Mouse (Mus musculus) stomach, embryonic 15.5 days (tissue): ENCODE results near the gene Egf. TPM values are rescaled to one million over a fixed set of nuclear protein-coding genes. Genes with fewer than 3 reads are reported as not detected.
A peak's percentile ranks its signal among the peaks of the same experiment; 100 is the strongest.

Experiments used
- ATAC-seq: fragments of 200-750 bp; cut with Nextera tagmentation; 2 replicates; pipeline ENCODE4 v1.8.0; 2017; ENCODE audit warnings: low read depth, moderate number of reproducible peaks, moderate TSS enrichment; ENCODE audit not compliant: insufficient read depth, low FRiP score
- H3K27ac ChIP-seq: fragments of 300-500 bp; sonication (generic); 2 replicates; pipeline ENCODE4 v1.5.1; 2015; ENCODE audit warnings: mild to moderate bottlenecking, inconsistent platforms
- H3K27me3 ChIP-seq: fragments of 300-500 bp; sonication (generic); replicated peaks from 2 replicates; pipeline ENCODE4 v1.6.1; 2015; ENCODE audit warnings: inconsistent platforms
- H3K36me3 ChIP-seq: fragments of 300-500 bp; sonication (generic); 2 replicates; pipeline ENCODE4 v1.6.1; 2015; ENCODE audit warnings: inconsistent platforms
- H3K4me1 ChIP-seq: fragments of 300-500 bp; sonication (generic); 2 replicates; pipeline ENCODE4 v1.6.1; 2015; ENCODE audit warnings: inconsistent platforms
- H3K4me2 ChIP-seq: fragments of 300-500 bp; sonication (generic); 2 replicates; pipeline ENCODE4 v1.6.1; 2015; ENCODE audit warnings: mild to moderate bottlenecking, inconsistent platforms
- H3K4me3 ChIP-seq: fragments of 300-500 bp; sonication (generic); replicated peaks from 2 replicates; pipeline ENCODE4 v1.5.1; 2015; ENCODE audit warnings: inconsistent platforms
- H3K9ac ChIP-seq: fragments of 300-500 bp; sonication (generic); 2 replicates; pipeline ENCODE4 v1.6.1; 2015; ENCODE audit warnings: inconsistent platforms
- H3K9me3 ChIP-seq: fragments of 300-500 bp; sonication (generic); 2 replicates; pipeline ENCODE4 v1.6.1; 2016; ENCODE audit warnings: inconsistent platforms
- WGBS: fragments of 180-500 bp; shearing (Covaris S2); methylation state at CpG from one replicate; pipeline ENCODE4 v1.1.7; 2015; 5-methylcytosine and 5-hydroxymethylcytosine counted together
- polyA plus RNA-seq: library from polyadenylated mRNA; unstranded; fragments of >200 nt; fragmentation: Nextera tagmentation; extraction: Ambion mirVana; gene quantifications from 2 replicates; pipeline ENCODE4 v1.2.1, GENCODE M21; 2015

Gene Egf
- polyA plus RNA-seq, 1 experiment from 2014 or later, result 1.8 TPM

- H3K27ac ChIP-seq, result no peak overlapping the region
- no peaks in the 10 kb centered on the region for H3K27me3 ChIP-seq
- no peaks in the 10 kb centered on the region for H3K9me3 ChIP-seq
- no peak for ATAC-seq
- no peaks in the 10 kb centered on the region for H3K36me3 ChIP-seq
- H3K9ac ChIP-seq, result no peak overlapping the region
- WGBS, result 71% methylated on average over 8 of the region's 8 CpGs
- no peaks in the 10 kb centered on the region for H3K4me1 ChIP-seq
- H3K4me2 ChIP-seq, result no peak overlapping the region
- no peak overlapping the region for H3K4me3 ChIP-seq
Observed at GRCm38 (mm10) chr3:129698882-129699281, 56.2 kb downstream of the Egf start.

DNA sequence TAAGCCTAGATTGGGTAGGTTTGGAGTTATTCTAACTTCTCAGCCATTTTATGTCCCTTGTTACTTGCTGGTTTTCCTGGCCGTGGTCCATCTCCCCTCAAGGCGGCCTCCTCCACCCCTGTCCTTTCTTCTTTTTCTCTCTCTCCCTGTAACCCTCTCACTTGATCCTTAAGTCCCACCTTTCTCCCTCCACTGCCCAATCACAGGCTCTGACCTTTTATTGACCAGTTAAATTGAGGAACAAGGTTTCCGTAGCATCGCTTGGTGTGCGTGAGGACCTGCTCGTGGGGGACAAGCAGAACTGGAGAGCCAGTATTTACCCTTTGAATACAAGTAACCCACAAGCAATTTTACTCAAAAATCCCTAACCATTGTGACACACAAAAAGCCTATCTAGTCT is 56.8 kb downstream of the Egf start:
- Histone ChIP-seq H3K27me3 (no peaks in the 10 kb centered on the region), H3K4me3 (no peak overlapping the region), H3K36me3 (no peaks in the 10 kb centered on the region), H3K27ac (no peak overlapping the region), H3K4me1 (no peaks in the 10 kb centered on the region), H3K4me2 (no peak overlapping the region), H3K9me3 (no peaks in the 10 kb centered on the region), H3K9ac (no peak overlapping the region)
- 77% methylated on average over 6 of the region's 6 CpGs for WGBS
- no peak for ATAC-seq

DNA sequence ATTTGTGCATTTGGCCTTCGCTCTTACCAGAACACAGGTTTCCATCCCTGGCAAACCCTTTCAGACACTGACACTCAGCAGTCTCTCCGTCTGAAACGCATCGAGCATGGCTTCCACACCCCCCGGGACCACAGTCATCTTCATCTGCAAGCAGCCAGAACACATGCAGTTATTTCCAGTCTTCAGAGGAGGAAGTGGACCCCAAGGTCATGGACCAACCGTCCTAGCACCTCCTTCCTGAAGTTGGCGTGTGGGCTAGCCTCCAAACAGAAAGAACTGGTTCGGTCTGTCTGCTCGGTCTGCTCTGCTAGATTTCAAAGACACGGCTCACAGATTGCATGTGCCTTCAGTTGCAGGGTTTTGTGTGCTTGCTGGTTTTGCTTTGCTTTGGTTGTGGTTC is 57.4 kb downstream of the Egf start:
- Histone ChIP-seq H3K36me3 (no peaks in the 10 kb centered on the region), H3K4me1 (no peaks in the 10 kb centered on the region), H3K27ac (no peak overlapping the region), H3K9ac (no peak overlapping the region), H3K4me3 (no peak overlapping the region), H3K4me2 (no peak overlapping the region), H3K9me3 (no peaks in the 10 kb centered on the region), H3K27me3 (no peaks in the 10 kb centered on the region)
- ATAC-seq, result no peak
- 82% methylated on average over 10 of the region's 10 CpGs for WGBS

DNA sequence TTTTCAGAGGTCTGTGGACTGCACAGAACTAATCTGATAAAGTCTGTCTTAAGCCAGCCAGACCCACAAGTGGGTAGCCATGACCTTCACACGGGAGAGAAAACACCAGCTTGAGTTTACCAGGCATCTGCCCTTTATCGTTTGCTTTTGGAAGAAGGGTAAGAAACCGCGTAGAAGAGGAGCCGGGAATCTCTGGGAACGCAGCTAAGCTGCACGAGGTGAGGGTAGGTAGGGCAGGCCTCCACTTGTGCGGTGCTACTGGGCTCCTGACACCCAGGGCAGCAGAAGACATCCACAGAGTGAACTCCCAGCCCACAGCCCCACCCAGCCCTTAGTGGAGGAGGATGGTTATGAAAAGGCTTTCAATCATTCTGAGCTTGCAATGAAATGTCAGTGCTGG is 59.2 kb downstream of the Egf start:
- H3K4me1 ChIP-seq, result no peaks in the 10 kb centered on the region
- H3K4me2 ChIP-seq, result no peak overlapping the region
- H3K27me3 ChIP-seq, result no peaks in the 10 kb centered on the region
- H3K4me3 ChIP-seq, result no peak overlapping the region
- no peaks in the 10 kb centered on the region for H3K9me3 ChIP-seq
- WGBS, result 71% methylated on average over 8 of the region's 8 CpGs
- H3K9ac ChIP-seq, result no peak overlapping the region
- H3K27ac ChIP-seq, result no peak overlapping the region
- H3K36me3 ChIP-seq, result no peaks in the 10 kb centered on the region
- ATAC-seq, result no peak

DNA sequence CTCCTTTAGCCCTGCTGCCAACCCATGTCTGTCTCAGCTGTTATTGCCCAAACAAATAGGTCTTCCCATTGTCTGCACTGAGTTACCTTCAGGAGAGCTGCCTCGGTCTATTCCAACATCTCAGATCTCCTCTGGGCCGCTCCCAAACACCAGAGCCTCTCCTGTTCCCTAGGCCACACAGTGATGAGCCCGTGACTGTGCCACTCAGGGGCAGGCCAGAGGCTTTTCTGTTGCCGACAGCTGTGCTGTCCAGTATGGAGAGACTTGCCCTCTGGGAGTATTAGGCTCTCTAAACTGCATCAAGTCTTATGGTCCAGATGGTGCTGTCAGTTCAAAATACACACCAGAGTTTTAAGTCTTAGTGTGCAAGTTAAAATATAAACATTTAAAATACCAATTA is 61.5 kb downstream of the Egf start:
- Histone ChIP-seq H3K27ac (no peak overlapping the region), H3K36me3 (no peaks in the 10 kb centered on the region), H3K4me2 (no peak overlapping the region), H3K9ac (no peak overlapping the region), H3K4me3 (no peak overlapping the region), H3K27me3 (no peaks in the 10 kb centered on the region), H3K4me1 (no peaks in the 10 kb centered on the region), H3K9me3 (no peaks in the 10 kb centered on the region)
- WGBS, result 78% methylated on average over 4 of the region's 4 CpGs
- ATAC-seq, result no peak

DNA sequence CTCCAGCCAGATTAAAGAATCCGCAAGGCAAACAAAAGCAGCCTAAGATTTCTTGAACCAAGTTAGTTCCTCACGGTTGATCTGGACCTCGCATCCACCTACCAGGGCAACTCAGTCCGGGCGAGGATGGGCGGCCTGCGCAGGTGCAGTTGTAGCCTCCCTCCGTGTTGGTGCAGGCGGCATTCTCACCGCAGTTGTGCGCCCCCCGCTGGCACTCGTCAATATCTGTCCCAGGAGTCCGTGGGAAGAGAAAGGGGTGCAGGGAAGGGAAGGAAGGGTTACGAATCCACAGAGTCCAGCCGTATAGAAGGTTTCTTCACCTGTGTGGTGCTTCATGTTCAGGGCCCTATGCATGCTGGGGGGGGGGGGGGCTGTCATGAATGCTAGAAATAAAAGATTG is 62.3 kb downstream of the Egf start:
- Histone ChIP-seq H3K4me3 (no peak overlapping the region), H3K36me3 (no peaks in the 10 kb centered on the region), H3K9ac (no peak overlapping the region), H3K4me1 (no peaks in the 10 kb centered on the region), H3K27ac (no peak overlapping the region), H3K9me3 (no peaks in the 10 kb centered on the region), H3K27me3 (no peaks in the 10 kb centered on the region), H3K4me2 (no peak overlapping the region)
- no peak for ATAC-seq
- WGBS, result 62% methylated on average over 16 of the region's 16 CpGs

DNA sequence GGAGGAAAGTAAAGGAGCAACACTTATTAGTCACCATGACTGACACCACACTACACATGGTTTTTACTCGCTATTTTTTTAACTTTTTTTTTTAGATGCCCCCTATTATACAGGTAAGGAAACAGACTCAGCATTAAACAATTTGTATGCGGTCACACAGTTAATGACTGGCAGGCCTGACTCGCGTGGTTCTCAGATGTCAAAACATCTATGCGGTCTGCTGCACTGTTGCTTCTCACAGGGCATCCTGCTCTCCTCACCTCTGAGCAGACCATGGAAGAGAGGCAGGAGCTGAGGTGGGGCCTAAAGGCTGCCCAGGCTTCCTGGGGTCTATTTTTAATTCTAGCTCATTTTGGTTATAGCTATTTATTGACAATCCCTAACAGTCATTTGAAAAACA is 67.7 kb downstream of the Egf start:
- H3K27me3 ChIP-seq, result no peaks in the 10 kb centered on the region
- no peak overlapping the region for H3K27ac ChIP-seq
- WGBS, result 72% methylated on average over 5 of the region's 5 CpGs
- H3K9me3 ChIP-seq, result no peaks in the 10 kb centered on the region
- no peaks in the 10 kb centered on the region for H3K36me3 ChIP-seq
- ATAC-seq, result no peak
- H3K9ac ChIP-seq, result no peak overlapping the region
- no peak overlapping the region for H3K4me2 ChIP-seq
- no peak overlapping the region for H3K4me3 ChIP-seq
- no peaks in the 10 kb centered on the region for H3K4me1 ChIP-seq

DNA sequence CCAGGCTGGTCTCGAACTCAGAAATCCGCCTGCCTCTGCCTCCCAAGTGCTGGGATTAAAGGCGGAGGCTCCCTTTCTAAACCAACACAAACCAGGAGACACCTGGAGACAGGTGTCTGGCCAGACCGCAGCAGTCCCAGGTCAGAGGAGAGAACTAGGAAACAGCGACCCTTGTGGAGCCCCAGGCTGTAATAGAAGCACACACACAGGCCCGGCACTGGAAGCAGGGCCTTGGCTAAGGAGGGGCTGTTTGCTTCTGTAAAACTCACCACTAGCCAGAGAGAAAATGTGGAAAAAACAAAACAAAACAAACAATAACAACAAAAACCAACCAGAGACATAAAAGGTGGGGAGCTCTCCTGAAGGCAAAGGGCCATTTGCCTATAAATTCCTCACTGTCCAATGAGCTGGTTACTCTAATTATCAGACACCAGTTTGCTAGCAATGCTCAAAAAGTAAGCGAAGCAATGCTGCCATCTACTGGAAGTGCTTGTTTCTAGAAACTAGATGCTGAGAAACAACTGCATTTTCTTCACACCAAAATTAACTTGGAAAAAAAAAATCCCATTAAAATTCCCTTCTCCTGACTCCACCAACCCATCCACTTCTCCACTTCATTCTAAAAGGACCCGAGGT is 68.3 kb downstream of the Egf start:
- Histone ChIP-seq H3K9me3 (no peaks in the 10 kb centered on the region), H3K27me3 (no peaks in the 10 kb centered on the region), H3K4me1 (no peaks in the 10 kb centered on the region), H3K36me3 (no peaks in the 10 kb centered on the region), H3K4me3 (no peak overlapping the region), H3K27ac (no peak overlapping the region), H3K4me2 (no peak overlapping the region), H3K9ac (no peak overlapping the region)
- 56% methylated on average over 8 of the region's 8 CpGs for WGBS
- ATAC-seq, result no peak

DNA sequence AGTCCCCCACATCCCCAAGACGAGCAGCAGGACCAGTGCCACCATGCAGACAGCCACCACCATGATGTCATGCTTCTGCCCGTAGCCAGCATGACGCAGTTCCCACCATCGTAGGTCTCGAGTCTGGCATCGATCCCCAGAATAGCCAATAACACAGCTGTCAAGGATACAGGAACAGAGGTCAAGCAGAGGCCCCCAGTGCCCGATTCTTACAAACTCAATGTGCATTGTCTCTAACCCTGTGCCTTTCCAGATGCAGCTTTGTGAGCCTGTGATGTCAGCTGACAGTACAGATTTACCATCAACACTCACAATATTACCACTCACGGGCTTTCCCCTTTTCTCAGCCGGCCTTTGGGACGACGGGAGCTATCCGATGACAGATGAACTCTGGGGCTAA is 68.9 kb downstream of the Egf start:
- Histone ChIP-seq H3K27ac (no peak overlapping the region), H3K4me2 (no peak overlapping the region), H3K27me3 (no peaks in the 10 kb centered on the region), H3K4me3 (no peak overlapping the region), H3K9ac (no peak overlapping the region), H3K9me3 (no peaks in the 10 kb centered on the region), H3K36me3 (no peaks in the 10 kb centered on the region), H3K4me1 (no peaks in the 10 kb centered on the region)
- 77% methylated on average over 12 of the region's 12 CpGs for WGBS
- no peak for ATAC-seq

GRCm38 (mm10) chr3:129683060-129683679 is 71.9 kb downstream of the Egf start:
- WGBS, result 87% methylated on average over 10 of the region's 10 CpGs
- H3K9ac ChIP-seq, result no peak overlapping the region
- no peaks in the 10 kb centered on the region for H3K4me1 ChIP-seq
- no peaks in the 10 kb centered on the region for H3K27me3 ChIP-seq
- no peak for ATAC-seq
- no peak overlapping the region for H3K27ac ChIP-seq
- H3K4me2 ChIP-seq, result no peak overlapping the region
- no peak overlapping the region for H3K4me3 ChIP-seq
- no peaks in the 10 kb centered on the region for H3K36me3 ChIP-seq
- no peaks in the 10 kb centered on the region for H3K9me3 ChIP-seq

GRCm38 (mm10) chr3:129682389-129682788 is 72.7 kb downstream of the Egf start:
- Histone ChIP-seq H3K4me3 (no peak overlapping the region), H3K27ac (no peak overlapping the region), H3K27me3 (no peaks in the 10 kb centered on the region), H3K36me3 (no peaks in the 10 kb centered on the region), H3K4me1 (no peaks in the 10 kb centered on the region), H3K9ac (no peak overlapping the region), H3K9me3 (no peaks in the 10 kb centered on the region), H3K4me2 (no peak overlapping the region)
- no peak for ATAC-seq
- WGBS, result 72% methylated on average over 10 of the region's 10 CpGs

DNA sequence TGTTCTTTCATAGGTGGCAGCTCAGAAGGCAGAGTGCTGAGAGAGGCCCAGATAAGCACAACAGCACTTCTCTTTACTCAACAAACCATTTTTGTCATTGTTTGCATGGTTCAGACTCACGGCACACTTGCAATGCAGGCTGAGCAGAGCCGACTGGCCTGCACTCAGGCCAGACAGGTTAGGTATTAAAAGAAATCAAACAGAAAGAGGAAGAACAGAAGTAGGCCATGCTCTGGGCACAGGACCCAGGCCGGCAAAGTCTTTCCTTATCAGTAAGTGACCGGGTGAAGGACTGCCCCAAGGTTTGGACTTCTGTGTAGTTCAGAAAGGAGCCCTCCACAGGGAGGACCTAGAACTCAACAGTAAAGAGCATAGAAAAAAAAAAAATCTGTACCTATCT is 73.3 kb downstream of the Egf start:
- H3K36me3 ChIP-seq, result no peaks in the 10 kb centered on the region
- H3K9ac ChIP-seq, result no peak overlapping the region
- no peaks in the 10 kb centered on the region for H3K9me3 ChIP-seq
- no peak overlapping the region for H3K4me2 ChIP-seq
- ATAC-seq, result peak; percentile 72
- H3K4me1 ChIP-seq, result no peaks in the 10 kb centered on the region
- H3K4me3 ChIP-seq, result no peak overlapping the region
- 67% methylated on average over 4 of the region's 4 CpGs for WGBS
- no peak overlapping the region for H3K27ac ChIP-seq
- no peaks in the 10 kb centered on the region for H3K27me3 ChIP-seq

- Histone ChIP-seq H3K27ac (no peak overlapping the region), H3K4me2 (no peak overlapping the region), H3K4me1 (no peaks in the 10 kb centered on the region), H3K9me3 (no peaks in the 10 kb centered on the region), H3K4me3 (no peak overlapping the region), H3K36me3 (no peaks in the 10 kb centered on the region), H3K27me3 (no peaks in the 10 kb centered on the region), H3K9ac (no peak overlapping the region)
- no peak for ATAC-seq
- 74% methylated on average over 5 of the region's 5 CpGs for WGBS
Observed at GRCm38 (mm10) chr3:129680258-129680657, 74.9 kb downstream of the Egf start.
